Mouse (Mus musculus) forebrain, embryonic 16.5 days (tissue): ENCODE results near the gene Washc1. TPM values are rescaled to one million over a fixed set of nuclear protein-coding genes. Genes with fewer than 3 reads are reported as not detected.
"Not testable (repeated sequence)": the region's sequence is repeated elsewhere in the genome, so short reads cannot be mapped to it uniquely, and the experiment has no call there.

Experiments
- ATAC-seq: fragments of 200-750 bp; cut with Nextera tagmentation; 2 replicates; pipeline ENCODE4 v1.8.0; 2017; ENCODE audit warnings: mild to moderate bottlenecking, moderate library complexity
- H3K27ac ChIP-seq: fragments of 300-500 bp; sonication (generic); 2 replicates; pipeline ENCODE4 v1.5.1; 2014; ENCODE audit warnings: low read length, control low read depth
- H3K27me3 ChIP-seq: fragments of 300-500 bp; sonication (generic); replicated peaks from 2 replicates; pipeline ENCODE4 v1.6.1; 2014; ENCODE audit warnings: low read length; ENCODE audit not compliant: control insufficient read depth, insufficient read depth
- H3K36me3 ChIP-seq: fragments of 300-500 bp; sonication (generic); 2 replicates; pipeline ENCODE4 v1.6.1; 2014; ENCODE audit not compliant: control insufficient read depth, insufficient read depth
- H3K4me1 ChIP-seq: fragments of 300-500 bp; sonication (generic); replicated peaks from 2 replicates; pipeline ENCODE4 v1.6.1; 2014; ENCODE audit warnings: low read length; ENCODE audit not compliant: control insufficient read depth, insufficient read depth
- H3K4me2 ChIP-seq: fragments of 300-500 bp; sonication (generic); 2 replicates; pipeline ENCODE4 v1.6.1; 2014; ENCODE audit warnings: mild to moderate bottlenecking, low read length, control low read depth
- H3K4me3 ChIP-seq: fragments of 300-500 bp; sonication (generic); replicated peaks from 2 replicates; pipeline ENCODE4 v1.5.1; 2014; ENCODE audit warnings: mild to moderate bottlenecking, low read length, control low read depth
- H3K9ac ChIP-seq: fragments of 300-500 bp; sonication (generic); replicated peaks from 2 replicates; pipeline ENCODE4 v1.6.1; 2014; ENCODE audit warnings: low read depth, low read length, control low read depth
- H3K9me3 ChIP-seq: fragments of 300-500 bp; sonication (generic); 2 replicates; pipeline ENCODE4 v1.6.1; 2016; ENCODE audit warnings: low read length; ENCODE audit not compliant: control insufficient read depth
- WGBS: fragments of 180-500 bp; shearing (Covaris S2); extraction: QIAGEN DNeasy Blood & Tissue Kit; methylation state at CpG from one replicate; pipeline ENCODE4 v1.1.7; 2014; 5-methylcytosine and 5-hydroxymethylcytosine counted together
- polyA plus RNA-seq: library from polyadenylated mRNA; unstranded; fragments of >200 nt; fragmentation: Nextera tagmentation; extraction: Ambion mirVana; gene quantifications from 2 replicates; pipeline ENCODE4 v1.2.1, GENCODE M21; 2015

Washc1 gene
- polyA plus RNA-seq = 44.3 and 52.5 TPM in 2 replicates

- Histone ChIP-seq H3K36me3 (peaks cover 13% of the 10 kb centered on the region), H3K9me3 (no peaks in the 10 kb centered on the region), H3K27ac (peak within 1 kb of the TSS; percentile 62), H3K9ac (peak within 1 kb of the TSS; percentile 90), H3K4me2 (peak within 1 kb of the TSS; percentile 75), H3K4me1 (peaks cover 15% of the 10 kb centered on the region), H3K27me3 (0 out of 2 replicates have a peak, but pooled peaks cover 2% of the 10 kb centered on the region), H3K4me3 (peak within 1 kb of the TSS; percentile 92)
- ATAC-seq = peak; percentile 98
- under 1% methylated on average over 37 of the region's 41 CpGs for WGBS
Measured at GRCm38 (mm10) chr17:66111402-66111959, at the start of gene Washc1. TSS of gene Washc1 (plus strand) at chr17:66111545.

- Histone ChIP-seq H3K27me3 (no peaks in the 10 kb centered on the region), H3K27ac (no peak overlapping the region), H3K4me1 (no peaks in the 10 kb centered on the region), H3K4me2 (no peak overlapping the region), H3K9me3 (no peaks in the 10 kb centered on the region), H3K9ac (no peak overlapping the region), H3K4me3 (no peak overlapping the region), H3K36me3 (no peaks in the 10 kb centered on the region)
- 93% methylated on average over 4 of the region's 4 CpGs for WGBS
- ATAC-seq = no peak
Measured at GRCm38 (mm10) chr17:66065115-66065514, 46.2 kb upstream of the Washc1 start.

GRCm38 (mm10) chr17:66069036-66069435 is 42.3 kb upstream of the Washc1 start:
- H3K27ac ChIP-seq, ATAC-seq, H3K9ac ChIP-seq, H3K27me3 ChIP-seq, H3K4me2 ChIP-seq, H3K9me3 ChIP-seq, H3K4me1 ChIP-seq, H3K36me3 ChIP-seq, H3K4me3 ChIP-seq: not testable (repeated sequence)
- 92% methylated on average over 2 of the region's 2 CpGs for WGBS

GRCm38 (mm10) chr17:66073971-66074370 is 37.4 kb upstream of the Washc1 start:
- no peak for ATAC-seq
- 88% methylated on average over 7 of the region's 7 CpGs for WGBS
- no peak overlapping the region for H3K27ac ChIP-seq
- H3K9me3 ChIP-seq = no peaks in the 10 kb centered on the region
- peaks cover 15% of the 10 kb centered on the region for H3K4me1 ChIP-seq
- H3K36me3 ChIP-seq = no peaks in the 10 kb centered on the region
- H3K4me2 ChIP-seq = no peak overlapping the region
- H3K9ac ChIP-seq = no peak overlapping the region
- H3K4me3 ChIP-seq = no peak overlapping the region
- H3K27me3 ChIP-seq = no peaks in the 10 kb centered on the region

- H3K27ac ChIP-seq = peak overlapping the region; percentile 95
- H3K27me3 ChIP-seq = no peaks in the 10 kb centered on the region
- peaks cover 11% of the 10 kb centered on the region for H3K36me3 ChIP-seq
- H3K4me3 ChIP-seq = peak overlapping the region; percentile 91
- H3K9ac ChIP-seq = peak overlapping the region; percentile 92
- peak overlapping the region; percentile 73 for H3K4me2 ChIP-seq
- peaks cover 15% of the 10 kb centered on the region for H3K4me1 ChIP-seq
- no peak for ATAC-seq
- 1% methylated on average over 12 of the region's 12 CpGs for WGBS
- no peaks in the 10 kb centered on the region for H3K9me3 ChIP-seq
Measured at GRCm38 (mm10) chr17:66075827-66076173, 35.5 kb upstream of the Washc1 start.

GRCm38 (mm10) chr17:66076174-66076927 is 35.0 kb upstream of the Washc1 start:
- under 1% methylated on average over 81 of the region's 95 CpGs for WGBS
- Histone ChIP-seq H3K27ac (peak overlapping the region; percentile 95), H3K27me3 (no peaks in the 10 kb centered on the region), H3K4me1 (peaks cover 15% of the 10 kb centered on the region), H3K4me2 (peak overlapping the region; percentile 73), H3K9me3 (no peaks in the 10 kb centered on the region), H3K4me3 (peak overlapping the region; percentile 91), H3K9ac (peak overlapping the region; percentile 92), H3K36me3 (peaks cover 11% of the 10 kb centered on the region)
- peak; percentile 85 for ATAC-seq

- Histone ChIP-seq H3K9me3 (no peaks in the 10 kb centered on the region), H3K27ac (peak within 1 kb of the TSS; percentile 95), H3K4me3 (peak within 1 kb of the TSS; percentile 91), H3K4me1 (peaks cover 15% of the 10 kb centered on the region), H3K9ac (peak within 1 kb of the TSS; percentile 92), H3K36me3 (peaks cover 11% of the 10 kb centered on the region), H3K27me3 (no peaks in the 10 kb centered on the region), H3K4me2 (peak within 1 kb of the TSS; percentile 84)
- ATAC-seq = peak; percentile 97
- WGBS = 1% methylated on average over 53 of the region's 53 CpGs
Measured at GRCm38 (mm10) chr17:66076934-66077333, 34.4 kb upstream of the Washc1 start, which contains the start of gene Ankrd12. TSS of gene Ankrd12 (minus strand) at chr17:66077089.

GRCm38 (mm10) chr17:66077437-66077850 is 33.9 kb upstream of the Washc1 start:
- under 1% methylated on average over 23 of the region's 23 CpGs for WGBS
- peak; percentile 62 for ATAC-seq
- no peaks in the 10 kb centered on the region for H3K27me3 ChIP-seq
- peak overlapping the region; percentile 84 for H3K4me2 ChIP-seq
- no peaks in the 10 kb centered on the region for H3K9me3 ChIP-seq
- H3K4me3 ChIP-seq = peak overlapping the region; percentile 91
- peak overlapping the region; percentile 95 for H3K27ac ChIP-seq
- peaks cover 11% of the 10 kb centered on the region for H3K36me3 ChIP-seq
- peaks cover 15% of the 10 kb centered on the region for H3K4me1 ChIP-seq
- H3K9ac ChIP-seq = peak overlapping the region; percentile 92

GRCm38 (mm10) chr17:66084486-66084885 is 26.9 kb upstream of the Washc1 start:
- Histone ChIP-seq H3K27me3 (no peaks in the 10 kb centered on the region), H3K27ac (no peak overlapping the region), H3K4me3 (no peak overlapping the region), H3K9ac (no peak overlapping the region), H3K4me2 (no peak overlapping the region), H3K36me3 (peaks cover 13% of the 10 kb centered on the region), H3K4me1 (no peaks in the 10 kb centered on the region), H3K9me3 (no peaks in the 10 kb centered on the region)
- ATAC-seq = no peak
- WGBS = 90% methylated on average over 1 of the region's 1 CpGs
